Mouse (Mus musculus) kidney, adult 18-20 months (tissue): Measurements from ENCODE around the gene Npc2.

Experiments
- DNase-seq: peaks from one replicate; pipeline ENCODE4 v3.0.0; 2021

Npc2 gene

GRCm38 (mm10) chr12:84776229-84776628 lies 3.3 kb upstream of the Npc2 start:
- no peak for DNase-seq

- DNase-seq: no peak
Observed at GRCm38 (mm10) chr12:84774376-84774775, 1.4 kb upstream of the Npc2 start.

GRCm38 (mm10) chr12:84773476-84773875 lies 524 bp upstream of the Npc2 start:
- DNase-seq: no peak

- DNase-seq: no peak
Observed at GRCm38 (mm10) chr12:84771981-84772520, 901 bp downstream of the Npc2 start.

GRCm38 (mm10) chr12:84769624-84770023 lies 3.3 kb downstream of the Npc2 start:
- DNase-seq: no peak

- no peak for DNase-seq
Observed at GRCm38 (mm10) chr12:84767510-84767909, 5.4 kb downstream of the Npc2 start.

- no peak for DNase-seq
Observed at GRCm38 (mm10) chr12:84766113-84766735, 6.7 kb downstream of the Npc2 start.

DNA sequence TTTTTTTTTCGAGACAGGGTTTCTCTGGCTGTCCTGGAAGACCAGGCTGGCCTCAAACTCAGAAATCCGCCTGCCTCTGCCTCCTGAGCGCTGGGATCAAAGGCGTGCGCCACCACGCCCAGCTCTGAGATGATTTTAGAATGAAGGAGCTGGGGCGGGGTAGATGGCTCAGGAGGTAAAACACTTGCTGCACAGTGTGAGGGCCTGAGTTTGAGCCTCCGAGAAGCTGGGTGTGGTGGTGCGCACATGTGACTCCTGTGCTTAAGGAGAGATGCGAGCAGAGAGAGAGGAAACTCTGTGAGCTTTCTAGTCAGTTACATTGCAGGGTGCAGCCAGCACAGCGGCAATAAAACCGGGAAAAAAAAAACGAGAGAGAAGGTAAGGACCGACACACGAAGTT lies 7.4 kb downstream of the Npc2 start:
- no peak for DNase-seq

DNA sequence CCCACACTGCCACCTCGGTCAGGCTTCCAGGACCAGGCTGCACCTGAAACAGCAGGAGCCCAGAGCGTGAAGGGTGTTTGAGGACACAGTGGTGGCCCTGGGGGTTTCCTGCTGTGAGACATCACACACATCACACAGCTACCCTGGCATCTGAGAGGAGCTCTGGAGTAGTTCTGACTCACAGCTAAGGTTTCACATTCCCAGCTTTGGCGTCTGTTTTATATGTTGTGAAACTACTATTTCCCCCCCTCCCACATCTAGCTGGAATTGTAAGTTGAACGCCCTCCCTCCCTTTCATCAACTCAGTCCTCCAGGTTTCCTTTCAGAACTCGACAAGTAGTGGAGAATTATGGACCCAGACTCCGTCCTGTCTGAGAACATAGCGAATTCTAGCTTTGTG lies 8.2 kb downstream of the Npc2 start:
- no peak for DNase-seq

GRCm38 (mm10) chr12:84763577-84764218 lies 9.3 kb downstream of the Npc2 start:
- DNase-seq: no peak

GRCm38 (mm10) chr12:84762532-84762931 lies 10.4 kb downstream of the Npc2 start:
- no peak for DNase-seq

DNA sequence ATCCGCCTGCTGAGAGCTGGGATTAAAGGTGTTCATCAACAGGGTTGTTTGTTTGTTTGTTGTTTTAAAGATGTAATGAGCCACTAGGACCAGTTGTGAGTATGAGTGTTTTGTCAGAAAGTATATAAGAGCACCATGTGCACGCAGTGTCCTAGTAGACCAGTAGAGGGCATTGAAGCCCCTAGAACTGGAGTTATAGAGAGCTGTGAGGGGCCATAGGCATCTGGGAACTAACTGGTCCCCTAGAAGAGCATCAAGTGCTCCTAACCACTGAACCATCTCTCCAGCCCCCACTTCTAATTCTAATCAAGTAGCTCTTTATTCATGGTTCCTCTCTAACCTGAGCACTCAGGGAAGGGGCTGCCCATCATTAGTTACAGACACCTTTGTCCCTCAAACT lies 13.9 kb downstream of the Npc2 start:
- DNase-seq: no peak

DNA sequence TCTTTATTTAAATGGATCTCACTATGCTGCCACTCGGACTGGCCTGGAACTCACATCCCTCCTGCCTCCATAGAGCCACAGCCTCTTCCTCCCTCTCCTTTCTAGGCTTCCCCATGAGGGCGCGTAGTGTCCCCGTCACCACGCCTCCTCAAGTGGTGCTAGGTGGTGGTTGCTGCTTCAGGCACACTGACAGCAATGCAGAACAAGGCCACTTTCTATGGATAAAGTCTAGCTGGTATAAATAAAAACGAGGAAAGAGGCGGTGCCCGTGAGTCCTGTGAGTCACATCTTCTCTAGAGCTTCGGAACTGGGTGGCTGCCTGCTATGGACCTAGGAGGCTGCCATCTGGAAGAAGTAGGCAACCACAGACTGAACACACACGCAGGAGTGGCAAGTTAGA lies 16.9 kb downstream of the Npc2 start:
- DNase-seq: no peak

GRCm38 (mm10) chr12:84755008-84755695 lies 17.8 kb downstream of the Npc2 start:
- DNase-seq: peak; percentile 46

DNA sequence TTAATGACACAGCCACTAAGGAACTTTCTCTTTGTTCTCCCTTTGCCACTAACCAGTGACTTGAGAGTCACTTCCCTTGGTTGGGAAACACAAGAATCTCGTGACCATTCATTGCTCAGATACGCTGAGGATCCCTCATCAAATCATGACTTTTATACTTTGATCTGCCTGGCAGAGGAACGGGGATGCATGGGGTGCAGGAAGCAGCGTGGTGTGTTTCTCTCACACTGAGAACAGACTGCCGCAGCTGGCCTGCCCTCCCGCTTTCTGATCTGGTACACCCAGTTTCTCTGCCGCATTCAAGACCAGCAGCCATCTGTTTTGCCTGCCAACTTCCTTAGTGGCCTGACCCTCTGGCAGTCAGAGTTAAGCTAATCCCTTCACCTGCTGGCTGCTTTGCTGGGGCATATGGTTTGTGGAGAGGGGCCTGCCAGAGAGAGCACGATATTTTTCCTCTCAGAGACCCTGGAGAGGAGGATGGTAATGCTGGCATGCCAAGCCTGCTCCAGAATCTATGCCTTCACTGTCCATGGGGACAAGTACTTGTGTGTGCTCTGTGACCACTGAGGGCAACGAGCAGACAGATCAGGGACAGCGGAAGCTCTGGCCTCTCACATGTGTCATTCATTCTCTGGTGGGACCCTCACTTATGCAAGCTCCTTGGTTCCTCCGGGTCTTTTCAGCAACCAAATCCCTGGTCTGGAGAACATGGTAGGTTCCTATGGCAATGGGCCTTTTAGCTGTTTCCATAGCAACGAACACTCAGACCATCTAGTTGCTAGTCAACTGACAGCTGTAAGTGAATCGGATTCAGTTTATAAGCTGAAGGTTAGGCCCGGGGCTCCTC lies 20.6 kb downstream of the Npc2 start:
- DNase-seq: no peak

- peak; percentile 38 for DNase-seq
Observed at GRCm38 (mm10) chr12:84750661-84751060, 22.3 kb downstream of the Npc2 start.

DNA sequence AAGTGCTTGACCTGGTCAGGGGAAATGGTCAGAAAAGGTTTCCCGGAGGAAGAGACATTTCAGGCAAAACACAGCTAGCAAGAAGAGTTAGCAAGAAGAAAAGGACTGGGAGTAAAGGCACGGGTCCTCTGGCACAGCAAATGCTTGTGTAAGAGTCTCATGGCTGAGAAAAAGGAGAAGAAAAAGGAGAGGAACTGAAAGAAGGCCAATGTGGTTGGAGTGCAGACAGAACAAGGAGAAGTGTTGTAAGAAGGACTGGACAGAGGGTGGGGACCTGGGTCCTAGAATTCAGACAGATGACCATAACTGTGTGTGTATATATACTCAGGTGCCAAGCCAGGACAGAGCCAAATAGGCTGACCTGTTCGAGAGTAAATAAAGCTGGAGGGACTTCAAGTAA lies 24.8 kb downstream of the Npc2 start:
- DNase-seq: no peak

DNA sequence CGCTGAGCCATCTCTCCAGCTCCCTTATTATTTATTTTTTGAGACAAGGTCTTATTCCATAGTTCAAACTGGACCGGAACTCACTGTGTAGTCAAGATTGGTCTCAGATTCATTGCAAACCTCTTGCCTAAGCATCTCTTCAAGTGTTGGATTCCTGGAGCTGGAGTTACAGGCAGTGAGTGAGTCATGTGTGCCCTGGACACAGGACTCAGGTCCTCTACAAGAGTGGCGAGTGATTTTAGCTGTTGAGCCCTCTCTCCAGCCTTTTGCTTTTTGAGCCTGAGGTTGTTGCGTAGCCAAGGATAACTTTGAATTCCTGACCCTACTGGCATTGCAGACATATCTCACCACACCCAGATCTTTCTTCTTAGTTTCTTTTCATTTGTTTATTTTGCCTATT lies 27.3 kb downstream of the Npc2 start:
- DNase-seq: no peak

DNA sequence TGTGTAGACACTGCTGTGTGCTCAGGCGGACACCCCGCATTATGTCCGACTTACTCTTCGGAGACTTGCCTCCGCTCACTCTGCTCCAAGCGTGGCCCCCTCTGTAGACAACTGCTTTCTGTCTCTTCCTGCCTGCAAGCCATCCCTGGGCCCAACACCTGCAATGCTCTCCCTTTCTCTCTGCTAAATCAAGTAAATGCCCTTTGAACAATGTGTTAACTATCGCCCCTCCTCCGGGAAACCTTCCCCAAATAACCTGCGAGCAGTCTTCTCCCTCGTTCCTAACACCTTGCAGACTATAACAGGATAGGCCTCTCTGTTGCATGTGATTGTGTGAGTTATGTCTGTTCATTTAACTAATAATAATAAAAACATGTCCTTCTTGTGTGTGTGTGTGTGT lies 29.5 kb downstream of the Npc2 start:
- no peak for DNase-seq

GRCm38 (mm10) chr12:84733366-84733765 lies 39.6 kb downstream of the Npc2 start:
- DNase-seq: no peak

DNA sequence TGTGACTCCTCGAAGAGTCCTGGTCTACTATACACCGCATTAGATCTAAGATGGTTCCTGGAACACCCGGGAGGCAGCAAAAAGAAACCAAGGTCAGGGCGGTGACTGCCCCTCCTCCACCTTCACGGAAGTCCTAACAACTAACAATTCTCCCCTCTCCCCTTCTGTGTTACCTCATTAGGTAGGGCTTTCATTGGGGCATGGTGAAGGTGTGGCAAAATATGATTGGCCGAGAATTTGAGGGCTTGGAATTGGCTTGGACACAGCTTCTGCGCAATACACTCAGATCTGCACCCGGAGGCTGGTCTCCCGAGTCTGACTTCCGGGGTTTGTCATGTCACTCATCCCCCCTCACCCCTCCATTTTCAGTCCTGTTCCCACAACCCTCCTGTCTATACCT lies 44.5 kb downstream of the Npc2 start:
- no peak for DNase-seq

DNA sequence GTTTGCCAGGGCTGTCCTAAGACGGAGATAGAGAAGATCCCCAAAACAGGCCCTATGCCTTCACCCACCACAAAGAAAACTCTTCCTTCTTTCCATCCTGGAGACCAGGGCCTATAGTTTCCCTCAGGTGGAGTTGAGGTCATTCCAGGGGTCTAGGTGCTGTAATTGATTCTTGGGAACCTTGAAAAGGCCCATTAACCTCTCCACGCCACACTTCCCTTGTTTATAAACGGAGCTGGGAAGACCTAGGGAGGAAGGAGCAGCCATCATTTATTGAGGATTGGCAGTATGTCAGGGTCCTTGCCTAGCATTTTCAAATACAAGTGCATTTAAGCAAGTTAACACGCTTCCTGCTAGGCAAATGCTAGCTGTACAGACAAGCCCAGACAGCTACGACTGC lies 45.5 kb downstream of the Npc2 start:
- DNase-seq: no peak

- no peak for DNase-seq
Observed at GRCm38 (mm10) chr12:84726986-84727385, 46.0 kb downstream of the Npc2 start.
